Mouse (Mus musculus): ENCODE data around the gene Ctbp2. TPM values are rescaled to one million over a fixed set of nuclear protein-coding genes. Genes with fewer than 3 reads are reported as not detected.

Ctbp2 gene
- polyA plus RNA-seq, 2 experiments, result 7.3 to 8.4 TPM

DNA sequence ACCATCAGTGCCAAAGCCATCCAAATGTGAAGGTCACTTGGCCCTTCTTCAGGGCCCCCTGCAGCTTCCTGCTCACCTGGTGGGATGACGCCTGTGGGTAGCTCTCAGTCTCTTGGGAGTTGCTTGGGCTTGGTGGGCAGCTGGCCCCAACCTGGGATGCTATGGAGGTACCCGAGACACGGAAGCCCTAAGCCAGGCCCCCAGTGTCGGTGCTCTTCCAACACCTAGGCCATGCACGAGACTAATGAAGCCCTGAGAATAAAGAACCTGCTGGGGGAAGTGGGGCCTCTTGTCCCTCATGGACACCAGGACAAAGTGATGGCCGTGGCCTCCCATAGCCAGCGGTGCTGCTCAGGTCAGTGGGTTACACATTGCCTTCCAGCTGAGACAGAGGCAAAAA, 105.2 kb downstream of the Ctbp2 start:
- Histone ChIP-seq H3K27ac (no peak overlapping the region), H3K36me3 (replicated peaks; ENCODE audit: control insufficient read depth, insufficient read depth, low read depth) (no peaks in the 10 kb centered on the region), H3K4me1 (replicated peaks; ENCODE audit: control insufficient read depth in 2 of 2, insufficient read depth in 2 of 2, low read length in 1 of 2) (no peaks in the 10 kb centered on the region), H3K4me2 (ENCODE audit: low read depth) (no peak overlapping the region), H3K9ac (replicated peaks) (no peak overlapping the region), H3K9me3 (ENCODE audit: control insufficient read depth, low read length) (no peaks in the 10 kb centered on the region), H3K4me3 (ENCODE audit: insufficient read depth in 1 of 2, low read depth in 2 of 2, low read length in 2 of 2) (no peak overlapping the region), H3K27me3 (ENCODE audit: control insufficient read depth, insufficient read depth, low read length) (no peaks in the 10 kb centered on the region)
- TF ChIP-seq EP300 (IDR thresholded peaks at IDR 0.05; ENCODE audit: low read depth), result no peak
- no peak for TF ChIP-seq CTCF (IDR thresholded peaks at IDR 0.05; ENCODE audit: low read depth)
- DNase-seq (ENCODE audit: low read depth in 3 of 3, low spot score in 3 of 3) (no peak), ATAC-seq (ENCODE audit: insufficient read depth) (no peak)
- WGBS (ENCODE audit: insufficient replicate concordance), result 68% methylated on average over 7 of the region's 7 CpGs

DNA sequence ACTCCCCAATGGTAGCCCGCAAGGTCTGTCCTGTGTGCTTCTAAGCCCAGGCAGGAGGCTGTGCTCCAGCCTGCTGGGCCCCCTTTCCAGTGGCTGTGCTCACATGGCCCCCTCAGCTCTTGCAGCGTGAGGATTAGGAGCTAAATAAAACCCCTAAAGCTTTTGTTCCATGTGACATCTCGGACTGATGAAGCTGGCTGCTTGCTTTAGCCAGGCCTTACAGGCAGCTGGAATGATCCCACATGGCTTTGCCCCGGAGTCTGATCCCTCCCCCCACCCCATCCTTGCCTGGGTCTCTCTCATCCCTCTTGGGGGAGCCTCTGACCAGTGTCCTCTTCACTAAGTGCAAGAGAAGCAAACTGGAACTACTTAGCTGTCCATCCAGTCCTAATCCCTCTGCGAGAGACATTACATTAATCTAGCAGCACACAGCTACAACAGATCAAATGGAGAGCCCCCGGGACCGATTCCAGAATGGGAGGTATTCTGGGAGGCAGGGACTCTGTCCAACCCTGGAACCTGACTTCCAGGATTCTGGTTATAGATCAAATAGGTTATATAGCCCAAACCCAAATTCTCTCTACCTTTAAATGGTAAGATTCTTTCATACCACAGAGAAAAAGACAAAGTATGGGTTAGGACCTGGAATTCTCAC, 108.6 kb downstream of the Ctbp2 start:
- Histone ChIP-seq H3K4me3 (ENCODE audit: insufficient read depth in 1 of 2, low read depth in 2 of 2, low read length in 2 of 2) (no peak overlapping the region), H3K9ac (replicated peaks) (no peak overlapping the region), H3K4me2 (ENCODE audit: low read depth) (no peak overlapping the region), H3K27ac (no peak overlapping the region), H3K9me3 (ENCODE audit: control insufficient read depth, low read length) (no peaks in the 10 kb centered on the region), H3K36me3 (replicated peaks; ENCODE audit: control insufficient read depth, insufficient read depth, low read depth) (no peaks in the 10 kb centered on the region), H3K4me1 (replicated peaks; ENCODE audit: control insufficient read depth in 2 of 2, insufficient read depth in 2 of 2, low read length in 1 of 2) (peaks cover 0 to 3% of the 10 kb centered on the region in 2 experiments; a peak in 1 of 4 replicates), H3K27me3 (ENCODE audit: control insufficient read depth, insufficient read depth, low read length) (no peaks in the 10 kb centered on the region)
- TF ChIP-seq CTCF (IDR thresholded peaks at IDR 0.05; ENCODE audit: low read depth) (no peak), EP300 (IDR thresholded peaks at IDR 0.05; ENCODE audit: low read depth) (no peak)
- DNase-seq (ENCODE audit: low read depth in 3 of 3, low spot score in 3 of 3), result no peak
- no peak for ATAC-seq (ENCODE audit: insufficient read depth)
- 72% methylated on average over 7 of the region's 7 CpGs for WGBS (ENCODE audit: insufficient replicate concordance)

DNA sequence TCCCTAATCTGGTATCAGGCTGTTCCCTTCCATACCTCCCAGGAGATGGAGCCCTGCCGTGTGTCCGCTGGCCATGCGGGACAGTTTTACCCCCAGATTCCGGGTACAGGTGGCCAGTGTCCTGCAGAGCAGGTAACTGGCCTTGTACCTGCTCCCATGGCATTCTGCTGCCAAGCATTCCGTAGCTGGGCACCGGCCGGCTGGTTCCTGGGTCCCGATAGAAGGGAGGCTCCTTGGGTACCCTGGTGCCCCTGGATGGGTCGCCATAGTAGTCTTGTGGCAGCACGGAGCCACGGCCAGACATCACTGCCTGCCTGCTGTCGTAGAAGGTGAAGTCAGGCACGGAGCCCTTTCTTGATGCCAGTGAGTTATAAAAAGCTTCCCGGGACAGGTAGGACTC, 109.5 kb downstream of the Ctbp2 start:
- no peak overlapping the region for H3K27ac ChIP-seq
- no peak overlapping the region for H3K4me2 ChIP-seq (ENCODE audit: low read depth)
- no peaks in the 10 kb centered on the region for H3K9me3 ChIP-seq (ENCODE audit: control insufficient read depth, low read length)
- no peak overlapping the region for H3K9ac ChIP-seq (replicated peaks)
- DNase-seq (ENCODE audit: low read depth in 3 of 3, low spot score in 3 of 3) (no peak), ATAC-seq (ENCODE audit: insufficient read depth) (no peak)
- TF ChIP-seq EP300 (IDR thresholded peaks at IDR 0.05; ENCODE audit: low read depth) (no peak), CTCF (IDR thresholded peaks at IDR 0.05; ENCODE audit: low read depth) (no peak)
- no peak overlapping the region for H3K4me3 ChIP-seq (ENCODE audit: insufficient read depth in 1 of 2, low read depth in 2 of 2, low read length in 2 of 2)
- H3K4me1 ChIP-seq (replicated peaks; ENCODE audit: control insufficient read depth in 2 of 2, insufficient read depth in 2 of 2, low read length in 1 of 2), result peaks cover 0 to 3% of the 10 kb centered on the region in 2 experiments; a peak in 1 of 4 replicates
- no peaks in the 10 kb centered on the region for H3K27me3 ChIP-seq (ENCODE audit: control insufficient read depth, insufficient read depth, low read length)
- H3K36me3 ChIP-seq (replicated peaks; ENCODE audit: control insufficient read depth, insufficient read depth, low read depth), result no peaks in the 10 kb centered on the region
- WGBS (ENCODE audit: insufficient replicate concordance), result 84% methylated on average over 14 of the region's 14 CpGs

DNA sequence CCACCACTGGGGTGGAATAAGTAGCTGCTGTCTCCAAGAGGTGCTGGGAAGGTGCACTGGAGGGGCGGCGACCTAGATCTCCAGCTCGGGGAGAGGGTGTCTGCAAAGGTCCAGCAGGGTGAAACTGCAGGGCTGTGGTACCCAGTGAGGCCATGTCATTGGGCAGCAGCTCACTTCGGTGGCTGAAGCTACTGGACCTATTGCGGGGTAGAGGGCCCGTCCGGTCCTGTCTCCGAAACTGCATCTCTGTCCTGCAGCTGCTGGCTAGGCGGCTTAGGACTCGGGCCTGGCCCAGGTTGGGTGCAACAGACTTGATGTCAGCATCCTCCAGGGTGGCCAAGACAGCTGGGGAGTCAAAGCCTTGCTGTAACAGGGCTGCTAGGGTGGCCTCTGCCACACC, 110.2 kb downstream of the Ctbp2 start:
- H3K27me3 ChIP-seq (ENCODE audit: control insufficient read depth, insufficient read depth, low read length), result no peaks in the 10 kb centered on the region
- WGBS (ENCODE audit: insufficient replicate concordance), result 79% methylated on average over 10 of the region's 10 CpGs
- no peaks in the 10 kb centered on the region for H3K9me3 ChIP-seq (ENCODE audit: control insufficient read depth, low read length)
- H3K27ac ChIP-seq, result no peak overlapping the region
- no peaks in the 10 kb centered on the region for H3K36me3 ChIP-seq (replicated peaks; ENCODE audit: control insufficient read depth, insufficient read depth, low read depth)
- DNase-seq (ENCODE audit: low read depth in 3 of 3, low spot score in 3 of 3) (no peak), ATAC-seq (ENCODE audit: insufficient read depth) (no peak)
- TF ChIP-seq EP300 (IDR thresholded peaks at IDR 0.05; ENCODE audit: low read depth), result no peak
- TF ChIP-seq CTCF (IDR thresholded peaks at IDR 0.05; ENCODE audit: low read depth), result no peak
- H3K4me2 ChIP-seq (ENCODE audit: low read depth), result no peak overlapping the region
- peaks cover 0 to 3% of the 10 kb centered on the region in 2 experiments; a peak in 1 of 4 replicates for H3K4me1 ChIP-seq (replicated peaks; ENCODE audit: control insufficient read depth in 2 of 2, insufficient read depth in 2 of 2, low read length in 1 of 2)
- H3K9ac ChIP-seq (replicated peaks), result no peak overlapping the region
- no peak overlapping the region for H3K4me3 ChIP-seq (ENCODE audit: insufficient read depth in 1 of 2, low read depth in 2 of 2, low read length in 2 of 2)

DNA sequence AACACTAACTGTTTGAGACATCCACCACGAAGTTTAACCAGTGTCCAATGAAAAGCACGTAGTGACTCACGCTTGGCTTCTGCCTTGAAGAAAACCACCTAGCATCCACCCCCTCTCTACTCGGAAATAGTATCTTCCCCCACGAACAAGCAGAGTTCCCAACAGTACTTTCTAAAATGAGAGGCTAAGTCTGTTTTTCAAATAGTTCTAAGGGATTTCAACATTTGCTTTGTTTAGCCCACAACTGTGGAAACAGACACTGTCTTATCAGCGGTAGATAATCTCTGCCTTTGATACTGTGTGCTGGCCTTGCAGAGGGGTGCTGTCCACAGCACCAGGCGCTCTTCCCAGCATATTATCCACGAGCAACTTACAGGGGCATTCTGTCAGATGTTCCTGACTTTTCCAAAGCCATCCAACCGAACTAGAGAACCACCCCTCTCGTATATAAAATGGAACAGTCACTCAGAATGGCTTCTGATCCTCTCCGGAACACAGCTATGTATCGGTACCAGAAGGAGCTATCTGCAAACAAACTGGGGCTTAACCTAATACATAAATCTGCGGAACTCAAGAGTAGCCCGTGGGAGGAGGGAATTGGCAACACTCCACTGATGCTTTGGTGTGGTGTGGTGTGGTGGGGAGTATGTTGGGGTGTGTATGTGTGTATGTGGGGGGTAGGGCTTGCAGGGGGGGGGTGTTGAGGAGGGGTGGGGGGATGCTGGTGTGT, 111.4 kb downstream of the Ctbp2 start:
- Histone ChIP-seq H3K36me3 (replicated peaks; ENCODE audit: control insufficient read depth, insufficient read depth, low read depth) (no peaks in the 10 kb centered on the region), H3K4me2 (ENCODE audit: low read depth) (no peak overlapping the region), H3K4me1 (replicated peaks; ENCODE audit: control insufficient read depth in 2 of 2, insufficient read depth in 2 of 2, low read length in 1 of 2) (peaks cover 0 to 3% of the 10 kb centered on the region in 2 experiments; a peak in 1 of 4 replicates), H3K9me3 (ENCODE audit: control insufficient read depth, low read length) (no peaks in the 10 kb centered on the region), H3K27me3 (ENCODE audit: control insufficient read depth, insufficient read depth, low read length) (no peaks in the 10 kb centered on the region), H3K9ac (replicated peaks) (no peak overlapping the region), H3K4me3 (ENCODE audit: insufficient read depth in 1 of 2, low read depth in 2 of 2, low read length in 2 of 2) (no peak overlapping the region), H3K27ac (no peak overlapping the region)
- DNase-seq (ENCODE audit: low read depth in 3 of 3, low spot score in 3 of 3) (no peak), ATAC-seq (ENCODE audit: insufficient read depth) (peak; percentile 37; the same call in 1 of the 2 replicates)
- no peak for TF ChIP-seq CTCF (IDR thresholded peaks at IDR 0.05; ENCODE audit: low read depth)
- TF ChIP-seq EP300 (IDR thresholded peaks at IDR 0.05; ENCODE audit: low read depth), result no peak
- WGBS (ENCODE audit: insufficient replicate concordance), result 55% methylated on average over 14 of the region's 14 CpGs
